Mouse (Mus musculus) CD4-positive, CD25-positive, alpha-beta regulatory T cell, adult 2 months (primary cell): ENCODE data around the gene Megf8.

Source experiments
- DNase-seq: peaks from one replicate; pipeline ENCODE4 v3.0.0-alpha.2; 2012; ENCODE audit warnings: low read depth, low spot score

Gene Megf8

GRCm38 (mm10) chr7:25279076-25279860 is 37.7 kb upstream of the Megf8 start:
- peak; percentile 92 for DNase-seq

GRCm38 (mm10) chr7:25279861-25280791 is 36.8 kb upstream of the Megf8 start:
- DNase-seq, result peak; percentile 21

- no peak for DNase-seq
These were observed 35.7 kb upstream of the Megf8 start for GRCm38 (mm10) chr7:25281166-25281733.

GRCm38 (mm10) chr7:25281734-25282601 is 35.0 kb upstream of the Megf8 start:
- peak; percentile 99 for DNase-seq

GRCm38 (mm10) chr7:25282731-25283211 is 34.2 kb upstream of the Megf8 start:
- peak; percentile 60 for DNase-seq

GRCm38 (mm10) chr7:25283637-25284036 is 33.3 kb upstream of the Megf8 start:
- DNase-seq, result no peak

GRCm38 (mm10) chr7:25284171-25284570 is 32.8 kb upstream of the Megf8 start:
- no peak for DNase-seq

- no peak for DNase-seq
These were observed 32.2 kb upstream of the Megf8 start for GRCm38 (mm10) chr7:25284766-25285165.

- no peak for DNase-seq
These were observed 31.3 kb upstream of the Megf8 start for GRCm38 (mm10) chr7:25285511-25286238.

GRCm38 (mm10) chr7:25286989-25287388 is 30.0 kb upstream of the Megf8 start:
- DNase-seq, result no peak

GRCm38 (mm10) chr7:25288011-25288410 is 29.0 kb upstream of the Megf8 start:
- no peak for DNase-seq

- DNase-seq, result no peak
These were observed 28.2 kb upstream of the Megf8 start for GRCm38 (mm10) chr7:25288721-25289120.

- DNase-seq, result no peak
These were observed 27.0 kb upstream of the Megf8 start for GRCm38 (mm10) chr7:25289925-25290324.

- no peak for DNase-seq
These were observed 26.5 kb upstream of the Megf8 start for GRCm38 (mm10) chr7:25290463-25290862.

GRCm38 (mm10) chr7:25290911-25291310 is 26.1 kb upstream of the Megf8 start:
- no peak for DNase-seq

GRCm38 (mm10) chr7:25292107-25292506 is 24.9 kb upstream of the Megf8 start:
- no peak for DNase-seq

- no peak for DNase-seq
These were observed 23.7 kb upstream of the Megf8 start for GRCm38 (mm10) chr7:25293191-25293739.

- no peak for DNase-seq
These were observed 22.5 kb upstream of the Megf8 start for GRCm38 (mm10) chr7:25294495-25294894.

GRCm38 (mm10) chr7:25294960-25295722 is 21.8 kb upstream of the Megf8 start:
- DNase-seq, result no peak
